Mouse (Mus musculus): ENCODE measurements around the gene Zfp68.
"Not testable (repeated sequence)": the region's sequence is repeated elsewhere in the genome, so short reads cannot be mapped to it uniquely, and the experiment has no call there.

The Zfp68 gene

DNA sequence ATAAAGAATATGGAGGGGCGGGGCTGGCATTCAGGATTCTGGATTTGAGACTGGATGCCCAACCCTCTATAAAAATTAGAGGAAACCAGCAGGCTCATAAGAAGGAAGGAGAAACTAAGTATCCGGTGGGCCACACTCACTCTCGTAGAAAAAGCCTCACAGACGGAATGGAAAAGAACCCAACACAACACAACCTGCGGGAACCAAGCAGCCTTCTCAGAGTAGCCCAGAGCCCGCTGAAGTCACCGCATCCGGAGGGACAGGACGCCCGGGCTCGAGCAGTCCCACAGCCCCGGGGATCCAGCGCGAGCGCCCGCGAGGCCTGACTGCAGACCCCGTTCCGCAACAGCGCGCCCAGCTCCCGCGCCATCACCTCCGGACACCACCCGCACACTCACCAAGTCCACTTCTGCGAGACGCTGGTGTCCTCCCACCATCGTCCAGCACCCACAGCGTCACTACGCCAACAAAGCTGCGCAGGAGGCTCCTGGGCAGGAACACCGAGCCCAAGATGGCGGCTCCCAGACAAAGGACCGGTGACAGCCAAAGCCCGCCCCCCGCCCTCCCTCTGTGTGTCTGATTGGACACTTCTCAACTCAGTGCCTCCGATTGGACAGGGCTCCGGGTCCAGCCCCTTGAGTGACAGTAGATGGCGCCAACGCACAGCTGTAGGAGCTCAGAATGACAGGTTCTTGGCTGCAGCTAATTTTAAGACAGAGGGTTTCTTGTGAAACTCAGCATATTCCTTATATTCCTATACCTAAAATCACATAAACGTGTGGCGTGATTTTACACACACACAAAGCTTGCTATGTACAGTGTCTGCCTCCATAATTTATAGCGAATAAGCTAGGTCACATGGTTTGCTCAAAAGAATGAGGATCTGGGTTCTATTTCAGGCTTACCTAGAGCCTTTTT lies at the start of gene Zfp68:
Gene Zfp68, minus strand, starts transcription at position 551 of the 918 bp plus-strand sequence.
- peak; percentile 94 for DNase-seq

DNA sequence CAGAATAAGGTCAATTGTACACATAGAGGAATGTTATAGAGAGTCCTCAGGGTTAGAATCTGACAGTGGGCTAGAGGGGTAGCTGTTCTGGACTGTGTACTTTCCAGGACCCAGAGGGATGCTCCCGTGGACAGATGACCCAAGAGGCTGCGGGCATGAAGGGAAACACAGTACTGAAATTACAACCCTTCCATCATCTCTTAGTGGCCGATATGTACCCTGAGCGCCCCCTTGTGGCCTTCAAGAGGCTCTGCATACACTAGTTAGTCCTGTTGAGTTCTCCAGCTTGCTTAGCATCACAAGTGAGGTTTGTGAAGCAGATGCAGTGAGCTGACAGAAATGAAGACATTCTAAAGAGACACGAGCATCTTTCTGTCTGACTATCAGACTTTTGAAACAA lies 39.4 kb upstream of the Zfp68 start:
- DNase-seq = peak; percentile 41

DNA sequence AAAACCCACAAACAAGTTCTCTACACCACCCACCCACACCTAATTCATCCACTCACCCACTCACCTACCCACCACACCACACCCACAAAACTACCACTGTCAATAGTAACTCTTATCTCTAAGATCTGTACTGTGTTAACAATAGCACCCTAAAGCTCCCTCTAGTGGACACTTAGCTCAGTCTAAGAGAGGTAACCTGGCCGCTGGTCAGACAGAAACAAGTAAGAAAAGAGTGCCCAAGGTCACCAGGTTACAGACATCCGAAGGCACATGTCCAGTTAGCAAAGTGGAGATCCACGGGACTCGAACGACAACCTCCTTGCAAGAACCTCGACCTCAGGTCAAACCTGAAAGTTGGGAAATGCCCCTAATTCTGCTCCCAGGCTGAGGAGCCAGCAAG lies 38.3 kb upstream of the Zfp68 start:
- DNase-seq = peak; percentile 56

DNA sequence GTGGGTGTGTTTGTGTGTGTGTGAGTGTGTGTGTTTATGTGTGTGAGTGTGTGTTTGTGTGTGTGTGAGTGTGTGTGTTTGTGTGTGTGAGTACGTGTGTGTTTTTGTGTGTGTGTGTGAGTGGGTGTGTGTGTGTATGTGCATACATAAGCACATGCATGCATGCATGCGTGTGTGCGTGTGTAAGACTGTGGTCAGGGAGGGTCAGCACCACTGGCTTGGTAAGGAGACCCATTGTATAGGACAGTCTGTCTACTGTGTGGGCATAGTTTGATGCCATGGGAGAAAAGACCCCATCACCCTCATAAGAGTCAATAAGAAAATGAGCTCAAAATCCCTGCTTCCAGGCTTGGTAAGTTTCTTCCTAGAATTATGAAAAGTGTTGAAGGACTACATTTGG lies 37.8 kb upstream of the Zfp68 start:
- no peak for DNase-seq

DNA sequence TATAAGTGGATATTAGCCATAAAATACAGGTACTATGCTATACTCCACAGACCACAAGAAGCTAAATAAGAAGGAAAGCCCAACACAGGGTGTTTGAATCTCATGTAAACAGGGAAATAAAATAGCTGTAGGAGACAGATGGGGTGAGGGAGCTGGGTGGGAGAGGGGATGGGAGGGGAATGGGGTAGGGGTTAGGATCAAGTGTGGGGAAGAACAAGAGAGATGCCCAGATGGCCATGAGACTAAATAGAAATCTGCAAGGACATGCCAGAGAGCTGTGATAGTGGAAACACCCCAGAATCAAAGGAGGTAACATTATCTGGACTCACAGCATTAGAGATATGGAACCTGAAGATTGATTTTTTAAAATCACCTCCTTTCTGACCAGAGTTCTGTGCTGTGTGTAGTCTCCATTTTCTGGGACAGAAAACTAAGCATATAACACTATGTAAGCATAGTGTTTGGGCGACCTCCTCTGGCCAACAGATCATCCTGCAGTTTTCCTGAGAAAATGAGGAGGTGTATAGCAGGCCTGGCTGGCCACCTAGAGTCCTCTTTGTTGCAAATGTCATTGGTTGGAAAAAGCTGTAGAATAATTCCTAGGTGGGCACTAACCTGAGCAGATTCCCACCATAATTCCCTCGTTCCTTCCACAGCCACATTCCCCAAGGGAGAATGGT lies 37.1 kb upstream of the Zfp68 start:
- peak; percentile 41 for DNase-seq

DNA sequence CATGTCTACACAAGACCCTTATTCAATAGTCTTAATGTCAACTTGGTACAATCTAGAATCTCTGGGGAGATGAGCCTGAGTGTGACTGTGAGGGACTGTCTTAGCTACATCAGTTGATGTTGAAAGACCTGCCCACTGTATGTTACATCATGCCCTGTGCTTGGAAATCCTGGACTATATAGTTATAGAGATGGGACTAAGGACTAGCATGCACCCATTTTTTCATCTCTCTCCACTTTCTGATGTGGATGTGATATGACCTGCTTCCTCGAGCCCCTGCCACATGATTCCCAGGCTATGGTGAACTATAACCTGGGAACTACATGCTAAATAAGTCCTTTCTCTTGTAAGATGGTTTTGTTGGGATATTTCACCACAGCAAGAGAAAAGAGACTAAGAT lies 33.4 kb upstream of the Zfp68 start:
- DNase-seq = no peak

DNA sequence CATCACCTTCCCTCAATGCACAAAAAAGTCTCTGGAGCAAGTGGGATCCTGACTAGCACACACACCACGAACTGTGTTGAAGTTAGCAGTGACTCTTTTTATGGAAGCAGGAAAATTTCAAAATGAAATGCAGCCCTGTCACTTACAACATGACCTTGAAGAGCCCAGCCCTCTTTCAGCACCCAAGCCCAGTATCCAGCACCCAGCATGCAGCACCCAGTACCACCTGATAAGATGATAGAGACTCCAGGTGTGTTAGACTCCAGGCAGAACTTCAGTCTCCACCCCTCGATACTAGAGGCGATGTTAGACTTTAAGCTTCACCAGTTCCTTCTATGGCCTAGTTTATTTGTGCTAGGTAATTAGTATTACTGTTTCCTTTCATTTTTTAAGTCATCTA lies 22.2 kb upstream of the Zfp68 start:
- DNase-seq = no peak

DNA sequence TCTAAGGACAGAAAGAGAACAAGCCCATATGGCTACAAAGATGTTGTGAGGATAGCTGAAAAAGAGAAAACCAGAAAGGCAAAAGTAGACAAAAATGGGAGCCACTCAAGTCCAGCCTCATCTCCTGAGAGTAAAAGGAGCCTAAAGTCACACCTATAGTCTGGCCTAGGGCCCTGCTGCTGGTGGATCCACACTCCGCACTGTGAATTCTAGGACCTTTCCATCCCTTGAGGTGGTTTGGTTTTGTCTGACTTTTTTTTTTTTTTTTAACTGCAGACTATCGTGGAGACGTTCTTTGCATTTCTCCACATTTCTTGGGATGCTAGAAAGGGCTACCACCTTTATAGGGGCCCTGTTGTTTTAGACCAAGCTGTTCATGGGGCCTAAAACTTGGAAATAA lies 21.5 kb upstream of the Zfp68 start:
- no peak for DNase-seq

DNA sequence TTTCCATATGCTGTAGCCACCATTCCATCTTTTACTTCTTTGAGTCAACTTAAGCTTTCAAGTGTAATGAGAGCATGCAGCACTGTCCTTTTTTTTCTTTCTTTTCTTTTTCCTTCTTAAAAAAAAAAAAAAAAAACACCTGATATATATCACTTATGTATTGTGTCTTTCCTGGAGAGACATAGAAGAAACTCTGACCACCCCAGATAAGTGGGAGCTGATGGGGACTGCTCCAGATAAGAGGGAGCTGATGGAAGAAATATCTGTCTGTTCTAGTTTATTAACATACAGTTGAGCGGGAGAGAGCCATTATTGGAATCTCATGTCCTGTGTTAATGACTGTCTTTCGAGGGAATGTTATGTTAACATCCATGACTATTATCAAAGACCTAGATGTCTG lies 16.9 kb upstream of the Zfp68 start:
- no peak for DNase-seq

DNA sequence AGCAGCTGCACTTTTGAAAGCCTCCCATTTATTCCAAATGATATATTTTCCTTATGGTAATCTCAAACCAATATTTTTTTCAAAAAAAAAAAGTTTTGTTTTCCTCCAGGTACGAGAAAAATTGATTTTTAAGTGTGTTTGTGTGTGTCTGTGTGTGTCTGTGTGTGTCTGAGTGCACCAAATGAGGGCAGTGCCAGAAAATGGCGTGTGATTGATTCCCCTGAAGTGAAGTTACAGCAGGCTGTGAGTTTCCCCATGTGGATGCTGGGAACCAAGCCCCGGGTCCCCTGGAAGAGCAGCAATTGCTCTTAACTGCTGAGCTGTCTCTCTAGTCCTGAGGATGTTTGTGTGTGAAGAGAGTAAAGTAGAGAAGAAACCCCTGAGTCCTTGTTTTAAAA lies 3.9 kb upstream of the Zfp68 start:
- no peak for DNase-seq

DNA sequence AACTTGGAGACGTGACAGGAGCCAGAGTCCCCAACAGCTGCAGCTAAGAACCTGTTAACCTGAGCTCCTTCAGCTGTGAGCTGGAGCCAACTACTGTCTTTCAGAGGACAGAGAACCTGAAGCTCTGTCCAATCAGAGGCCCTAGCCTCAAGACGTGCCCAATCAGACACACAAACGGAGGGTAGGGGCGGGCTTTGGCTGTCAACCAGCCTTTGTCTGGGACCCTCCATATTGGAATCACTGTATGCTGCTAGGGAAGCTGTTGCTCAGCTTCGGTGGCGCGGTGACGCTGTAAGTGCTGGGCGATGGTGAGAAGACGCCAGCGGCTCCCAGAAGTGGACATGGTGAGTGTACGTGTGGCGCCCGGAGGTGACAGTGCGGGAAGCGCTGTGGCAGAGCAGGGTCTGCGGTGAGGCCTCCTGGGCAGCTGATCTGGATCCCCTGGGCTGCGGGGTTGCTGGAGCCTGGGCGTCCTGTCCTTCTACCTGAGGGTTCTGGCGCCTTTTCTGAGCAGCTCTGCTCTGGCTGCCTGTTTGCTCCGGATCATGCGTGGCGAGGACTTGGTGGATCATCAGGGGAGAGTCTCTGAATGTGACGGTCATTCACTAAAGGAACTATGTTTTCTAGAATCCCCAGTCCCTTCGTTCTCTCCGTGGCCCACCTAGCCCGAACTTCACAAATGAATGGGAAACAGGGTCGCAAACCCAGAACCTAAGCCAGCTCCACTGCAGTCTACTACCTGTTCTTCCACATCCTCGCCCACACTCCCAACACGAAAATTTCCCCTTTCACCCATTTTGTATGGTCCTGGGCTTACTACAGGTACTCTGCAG lies 3.3 kb upstream of the Zfp68 start, which contains the start of gene A430033K04Rik:
Gene A430033K04Rik, plus strand, starts transcription at position 215 of the 833 bp plus-strand sequence.
- DNase-seq = peak; percentile 94

DNA sequence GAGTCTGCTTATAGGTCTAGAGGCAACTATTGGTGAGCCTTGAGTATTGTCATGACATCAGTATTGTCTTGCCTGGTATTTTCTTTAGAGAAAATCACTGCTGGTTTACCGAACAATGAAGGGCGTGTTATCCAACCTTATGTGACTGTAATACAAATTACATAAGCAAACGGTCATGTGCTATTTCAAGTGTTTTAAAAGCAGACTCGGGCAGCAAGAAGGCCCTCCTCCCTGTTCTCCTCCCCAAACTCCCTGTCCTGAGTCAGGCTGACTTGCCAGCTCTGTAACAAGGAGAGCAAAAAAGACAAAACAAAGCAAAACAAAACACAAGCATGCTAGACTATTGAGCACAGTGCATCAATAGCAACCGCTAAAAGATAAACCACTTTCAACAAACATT lies 1.3 kb upstream of the Zfp68 start:
- DNase-seq = no peak

DNA sequence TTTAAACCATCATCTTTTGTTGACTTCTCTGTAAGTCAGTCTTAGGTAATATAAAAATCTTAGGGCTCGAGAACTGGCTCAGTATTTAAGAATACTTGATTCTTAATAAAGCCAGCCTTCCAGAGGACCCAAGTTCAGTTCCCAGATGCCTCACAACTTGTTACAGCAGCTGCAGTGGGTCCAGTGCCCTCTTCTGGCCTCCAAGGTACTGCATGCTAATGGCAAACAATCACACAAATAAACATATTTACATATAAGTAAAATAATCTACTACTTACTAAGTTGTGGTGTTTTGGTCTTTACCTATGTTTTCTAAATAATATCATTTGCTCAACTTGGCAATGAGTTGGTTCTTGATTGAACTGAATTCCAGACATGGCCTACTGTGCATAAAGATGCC lies 1.2 kb downstream of the Zfp68 start:
- DNase-seq = peak; percentile 45

DNA sequence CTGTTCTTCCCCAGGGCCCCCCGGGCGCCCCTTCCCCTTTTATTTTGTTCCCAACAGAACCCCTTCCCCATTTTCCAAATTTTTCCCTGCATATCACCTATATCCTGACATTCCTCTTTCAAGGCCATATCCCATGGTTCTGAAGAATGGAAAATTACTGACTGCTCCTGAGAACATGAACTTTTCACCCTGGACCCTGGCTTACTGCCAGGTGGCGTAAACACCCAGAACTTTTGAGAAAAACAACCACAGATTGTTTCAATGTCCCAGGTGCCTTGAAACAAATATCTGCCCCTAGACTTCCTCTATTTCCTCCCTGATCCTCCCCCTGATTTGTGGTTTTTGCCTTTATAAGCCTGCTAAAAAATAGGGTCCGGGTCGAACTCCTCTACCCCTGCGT lies 32.2 kb downstream of the Zfp68 start:
- no peak for DNase-seq

DNA sequence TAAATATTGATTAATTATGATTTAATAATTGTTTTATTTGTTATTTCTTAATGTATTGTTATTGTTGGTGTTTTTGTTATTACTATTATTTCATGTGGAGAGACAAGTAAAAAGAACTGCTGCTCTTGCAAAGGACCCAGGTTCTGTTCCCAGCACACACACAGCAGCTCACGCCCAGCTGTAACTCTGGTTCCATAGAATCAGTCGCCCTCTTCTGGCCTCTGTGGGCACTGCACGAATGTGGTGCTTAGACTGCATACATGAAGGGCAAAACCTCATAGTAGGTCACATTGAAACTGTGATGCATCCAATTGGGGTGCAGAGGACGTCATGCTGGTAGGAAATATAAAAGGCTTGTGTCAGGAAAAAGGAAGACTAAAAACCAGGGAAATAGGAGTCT lies 47.9 kb downstream of the Zfp68 start:
- peak; percentile 75 for DNase-seq

DNA sequence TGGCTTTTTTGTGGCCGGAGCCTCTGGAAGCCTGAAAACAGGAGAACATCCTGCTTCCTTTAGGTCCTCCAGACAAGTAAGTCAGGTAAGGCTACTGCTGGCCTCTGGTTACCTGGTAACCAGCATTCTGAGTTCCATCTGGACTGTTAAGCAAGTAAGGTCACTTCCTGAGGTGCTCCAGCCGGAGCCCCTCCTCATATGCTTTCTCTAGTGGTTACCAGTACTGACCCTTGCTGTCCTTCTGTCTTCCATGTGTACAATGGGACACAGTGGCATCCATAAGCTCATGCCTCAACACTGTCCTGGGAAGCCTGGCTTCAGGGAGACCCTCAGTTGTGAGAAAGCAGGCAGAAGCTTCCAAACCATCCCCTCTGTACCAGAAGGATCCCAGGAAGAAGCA lies 54.9 kb downstream of the Zfp68 start, which contains the start of gene 1700123K08Rik:
Gene 1700123K08Rik, minus strand, starts transcription at position 101 of the 400 bp plus-strand sequence.
- DNase-seq = not testable (repeated sequence)

Measured in thymus, postnatal 14 days (tissue).